Mouse (Mus musculus): ENCODE results near the gene 1700029F12Rik.

The 1700029F12Rik gene

DNA sequence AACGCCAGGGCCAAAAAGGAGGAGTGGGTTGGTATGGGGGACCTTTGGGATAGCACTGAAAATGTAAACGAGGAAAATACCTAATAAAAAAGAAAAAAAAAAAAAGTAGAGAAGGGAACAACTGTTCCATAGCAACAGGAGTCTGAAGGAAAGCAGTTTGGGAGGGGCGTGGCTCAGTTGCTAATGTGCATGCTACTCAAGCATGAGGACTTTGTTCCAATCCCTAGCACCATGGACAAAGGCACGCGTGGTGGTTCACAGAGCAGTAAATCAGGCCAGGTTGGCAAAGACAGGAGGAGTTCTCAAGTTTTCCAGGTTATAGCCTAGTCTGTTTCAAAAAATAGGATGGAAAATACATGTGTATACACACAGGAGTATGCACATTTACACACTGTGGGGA is 14.0 kb downstream of the 1700029F12Rik start:
- DNase-seq = no peak

DNA sequence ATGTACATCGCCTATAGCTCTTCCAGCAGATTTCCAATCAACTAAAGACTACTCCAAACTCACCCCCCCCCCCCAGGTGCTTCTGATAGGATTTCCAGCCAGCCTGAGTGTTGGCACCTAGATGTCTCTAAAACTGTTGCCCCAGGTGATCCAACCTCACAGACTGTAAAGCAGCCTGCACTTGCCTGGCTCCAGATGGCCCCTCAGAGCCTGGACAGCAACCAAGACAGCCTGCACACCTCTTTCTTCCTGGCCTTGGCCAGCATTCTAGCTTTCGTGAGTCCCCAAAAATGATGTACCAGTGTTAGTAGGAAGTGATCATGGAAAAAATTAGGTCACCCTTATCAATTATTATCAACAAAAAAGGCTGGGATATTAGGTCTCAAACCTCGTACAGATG is 16.5 kb downstream of the 1700029F12Rik start:
- DNase-seq = no peak

DNA sequence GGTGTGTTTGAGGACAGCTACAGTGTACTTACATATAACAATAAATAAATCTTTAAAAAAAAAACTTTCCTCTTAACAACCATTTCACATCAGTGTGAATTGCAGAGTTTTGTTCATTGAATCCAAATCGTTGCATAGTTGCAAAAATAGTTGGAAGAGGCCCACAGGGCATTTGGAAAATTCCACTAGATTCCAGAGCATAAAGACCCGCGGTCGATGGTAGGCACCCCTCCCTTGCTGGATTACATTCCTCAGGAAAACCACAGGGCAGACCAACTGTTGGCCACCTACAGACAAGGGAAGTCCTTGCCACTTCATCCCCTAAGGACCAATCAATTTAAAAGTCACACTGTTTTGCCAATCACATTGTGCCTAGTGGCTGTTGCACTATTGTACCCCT is 19.8 kb downstream of the 1700029F12Rik start:
- DNase-seq = no peak

DNA sequence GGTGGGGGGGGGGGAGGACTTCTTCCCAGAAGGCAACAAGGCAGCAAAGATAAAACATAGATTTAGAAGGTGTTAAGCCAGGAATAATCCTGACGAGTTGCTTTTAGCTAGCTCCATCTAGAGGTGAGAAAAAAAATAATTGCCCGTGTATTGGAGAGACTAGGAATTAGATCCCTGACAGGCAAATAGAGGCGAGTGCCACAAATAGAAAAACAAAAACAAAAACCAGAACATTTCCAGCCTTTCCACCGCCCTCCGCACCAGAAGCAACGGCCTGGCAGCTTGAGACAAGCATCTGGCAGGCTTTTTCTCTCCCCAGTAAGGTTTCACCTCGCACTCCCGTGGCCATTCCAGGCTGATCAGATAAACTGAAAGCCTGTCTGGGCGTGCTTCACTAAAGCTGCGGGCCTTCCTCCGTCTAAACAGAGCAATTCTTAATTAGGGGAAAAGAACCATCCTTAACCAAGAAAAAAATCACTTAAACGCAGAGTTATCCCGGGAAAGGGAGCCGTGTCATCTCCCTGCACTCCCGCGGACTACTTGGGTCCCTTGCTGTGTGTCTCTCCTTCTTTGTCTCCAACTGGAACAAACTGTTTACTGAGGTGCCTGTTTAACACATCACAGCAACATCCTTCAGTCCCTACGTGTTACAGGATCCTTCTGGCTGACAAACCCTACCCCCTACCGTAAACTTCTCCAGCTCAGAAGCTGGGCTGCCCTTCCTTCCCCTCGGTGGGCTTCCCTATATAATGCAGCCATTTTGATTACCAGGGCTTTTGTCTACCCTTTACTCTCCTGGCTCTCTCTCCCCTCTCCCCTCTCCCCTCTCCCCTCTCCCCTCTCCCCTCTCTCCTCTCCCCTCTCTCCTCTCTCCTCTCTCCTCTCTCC is 25.7 kb downstream of the 1700029F12Rik start:
- no peak for DNase-seq

DNA sequence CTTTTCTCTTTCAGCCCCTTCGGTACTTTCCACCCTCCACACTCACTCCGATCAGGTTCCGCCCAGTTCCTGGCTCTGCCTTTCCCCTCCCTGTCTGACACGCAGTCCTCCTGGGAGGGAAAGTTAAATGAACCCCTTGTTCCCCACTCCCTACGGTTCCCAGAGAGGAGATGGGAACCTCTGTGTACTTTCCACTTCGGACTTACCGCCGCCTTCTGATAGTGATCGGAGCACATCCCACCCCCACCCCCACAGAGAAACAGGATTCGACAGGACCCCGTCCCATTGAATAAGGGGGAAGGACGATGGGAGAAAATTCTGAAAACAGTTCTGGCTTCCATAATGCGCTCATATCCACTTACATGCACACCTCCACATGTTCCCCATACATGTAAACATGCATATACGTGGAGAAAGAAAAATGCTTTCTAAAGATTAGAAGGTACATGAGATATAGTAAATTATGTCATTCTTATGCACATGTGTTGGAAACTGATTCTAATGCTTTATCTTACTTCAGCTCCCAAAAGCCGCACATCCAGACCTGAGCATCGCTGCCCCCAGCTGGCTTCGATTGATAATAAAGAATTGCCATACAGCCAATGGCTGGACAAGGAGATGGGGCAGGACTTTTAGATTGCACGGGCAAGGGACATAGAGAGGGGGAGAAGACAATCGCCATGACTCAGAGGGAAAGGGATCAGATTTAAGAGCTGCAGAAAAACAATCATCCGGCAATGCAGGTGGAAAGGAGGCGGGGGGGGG is 26.5 kb downstream of the 1700029F12Rik start:
- DNase-seq = no peak

DNA sequence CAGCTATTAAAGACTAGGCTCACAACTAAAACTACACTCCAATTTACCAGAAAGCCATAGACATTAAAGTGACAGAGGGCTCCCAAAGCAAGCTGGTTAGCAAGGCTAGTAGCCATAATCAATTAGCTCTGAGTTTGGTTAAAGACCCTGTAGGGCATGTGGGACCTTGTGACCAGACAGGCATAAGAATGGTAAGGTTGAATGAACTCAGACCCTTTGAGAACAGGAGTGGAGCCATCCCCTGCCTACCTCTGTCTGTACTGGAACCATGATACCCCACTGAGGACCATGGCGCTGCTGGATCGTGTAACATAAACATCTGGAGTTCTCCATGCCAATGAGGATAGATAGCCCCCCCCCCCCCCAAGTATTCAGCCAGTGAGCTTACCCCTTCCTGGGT is 27.4 kb downstream of the 1700029F12Rik start:
- DNase-seq = no peak

DNA sequence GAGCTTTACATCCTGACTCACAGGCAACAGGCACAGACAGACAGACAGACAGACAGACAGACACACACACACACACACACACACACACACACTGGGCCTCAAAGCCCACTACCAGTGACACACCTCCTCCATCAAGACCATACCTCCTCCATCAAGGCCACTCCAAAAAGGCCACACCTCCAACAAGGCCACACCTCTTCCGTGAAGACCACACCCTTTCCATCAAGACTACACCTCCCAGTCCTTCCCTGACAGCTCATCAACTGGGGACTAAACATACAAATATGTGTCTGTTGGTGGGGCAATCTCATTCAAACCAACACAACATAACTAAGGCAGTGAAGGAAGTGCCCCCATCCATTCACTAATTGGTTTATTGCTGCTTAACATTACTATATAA is 37.1 kb downstream of the 1700029F12Rik start:
- DNase-seq = no peak

DNA sequence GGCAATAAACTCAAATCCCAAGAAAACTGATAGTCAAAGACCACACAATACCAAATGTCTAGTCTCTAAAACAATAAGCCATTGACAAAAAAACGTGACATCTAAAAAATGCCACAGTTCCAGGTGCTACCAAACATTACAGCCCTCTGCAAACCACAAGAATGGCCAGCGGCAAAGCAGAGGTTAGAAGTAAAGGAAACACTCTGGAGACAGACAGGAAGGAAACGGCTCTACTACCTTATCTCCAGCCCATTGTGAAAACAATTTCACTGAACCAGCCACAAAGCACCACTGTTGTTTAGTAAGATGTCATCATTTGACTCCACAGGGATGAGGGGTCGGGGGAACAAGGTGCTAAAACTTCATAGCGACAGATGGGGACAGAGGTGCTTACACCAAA is 38.9 kb downstream of the 1700029F12Rik start:
- peak in 1 of 2 experiments; percentile 16 for DNase-seq

DNA sequence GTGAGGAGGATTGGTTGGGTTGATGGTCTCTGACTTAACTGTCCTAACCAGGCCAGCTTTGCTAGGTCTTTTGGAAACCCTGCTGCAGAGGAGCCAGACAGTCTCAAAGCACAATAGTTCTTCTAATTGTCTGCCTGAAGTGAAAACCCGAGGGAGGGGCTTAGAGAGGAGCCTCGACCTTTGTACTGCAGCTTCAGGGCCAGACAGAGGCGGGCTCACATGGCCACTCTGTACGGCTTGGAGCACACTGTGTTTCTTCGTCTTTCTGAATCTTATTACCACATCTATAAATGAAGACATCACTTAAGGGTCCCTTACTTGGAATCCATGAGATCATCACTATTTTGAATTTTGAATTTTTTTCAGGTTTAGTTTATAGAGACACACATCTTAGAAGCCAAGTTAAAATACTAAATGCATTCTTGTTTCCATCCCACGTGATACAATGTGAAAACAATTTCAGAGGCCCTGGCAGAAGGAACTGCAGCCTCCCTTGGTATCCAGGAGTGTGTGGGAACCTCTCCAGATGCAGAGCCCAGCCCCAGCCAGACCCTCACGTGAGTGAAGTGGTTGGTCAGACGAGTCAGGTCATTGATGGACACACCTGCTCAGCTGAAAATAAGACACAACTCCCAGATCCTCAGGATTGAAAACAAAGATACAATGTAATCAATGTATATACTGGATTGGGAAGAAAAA is 40.7 kb downstream of the 1700029F12Rik start:
- no peak for DNase-seq

DNA sequence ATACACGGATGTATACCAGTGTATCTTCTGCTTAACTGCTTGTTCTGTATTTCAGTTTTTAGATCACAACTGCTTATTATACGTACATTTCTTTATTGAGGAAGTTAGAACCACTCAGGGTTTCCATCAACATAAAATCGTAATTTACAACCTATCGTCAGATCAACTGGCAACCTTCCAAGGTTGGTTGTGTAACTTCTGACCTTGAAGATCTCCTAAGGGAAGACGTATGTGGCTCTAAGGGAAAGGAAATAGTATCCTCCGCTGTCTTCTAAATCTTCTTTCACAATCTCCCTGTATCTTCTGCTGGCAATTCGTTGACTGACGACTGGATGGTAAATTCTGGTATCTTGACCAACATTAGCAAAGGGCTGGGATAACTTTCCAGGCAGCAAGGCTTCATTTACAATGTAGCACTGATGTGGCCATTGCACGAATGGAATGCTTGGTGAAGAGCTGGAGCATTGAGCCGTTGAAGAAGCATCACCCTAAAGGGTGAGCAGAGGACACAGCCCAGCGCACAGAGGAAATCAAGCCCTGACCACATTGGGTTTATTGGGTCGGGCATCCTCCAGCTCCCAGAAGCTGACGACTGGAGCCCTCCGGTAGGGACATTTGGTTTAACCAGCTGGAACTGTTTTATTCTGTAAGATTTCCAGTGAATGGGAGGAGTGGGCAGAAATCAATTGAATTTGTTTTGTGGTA is 43.4 kb downstream of the 1700029F12Rik start:
- no peak for DNase-seq

DNA sequence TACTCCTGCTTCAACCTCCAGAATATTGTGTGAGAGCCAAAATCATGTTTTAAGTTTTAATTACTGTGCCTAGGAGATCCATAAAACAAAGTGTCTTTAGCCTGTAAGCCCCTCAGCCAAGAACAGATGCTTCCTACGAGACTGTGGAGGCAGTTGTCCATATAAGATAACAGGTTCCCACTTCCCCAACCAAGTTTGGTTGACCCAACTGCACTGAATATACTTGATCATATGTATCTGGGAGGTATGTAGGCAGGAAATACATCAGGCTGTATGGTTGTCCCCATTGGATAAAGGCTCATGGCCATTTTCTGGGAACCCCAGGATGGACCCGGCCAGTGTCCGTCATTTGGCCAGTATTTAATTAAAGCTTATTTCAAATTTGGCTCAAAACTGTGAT is 44.1 kb downstream of the 1700029F12Rik start:
- DNase-seq = no peak

DNA sequence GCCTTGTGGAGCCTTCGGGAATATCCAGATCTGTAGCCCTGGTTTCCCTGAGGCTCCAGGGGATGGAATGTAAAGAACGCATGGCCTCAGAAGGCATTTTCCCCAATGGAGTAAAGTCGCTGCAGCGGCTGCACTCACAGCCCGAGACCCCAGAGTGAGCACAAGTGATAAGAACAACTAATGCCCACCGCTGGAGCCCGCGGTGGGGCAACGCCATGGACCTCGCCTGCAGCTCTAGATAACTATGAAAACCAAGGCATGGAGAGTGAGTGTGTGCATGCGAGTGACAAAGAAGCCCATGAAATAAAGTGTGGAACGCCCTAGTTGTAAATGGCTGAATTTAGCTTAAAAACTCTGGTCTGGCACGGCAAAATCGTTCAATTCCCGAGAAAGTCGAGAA is 45.0 kb downstream of the 1700029F12Rik start:
- DNase-seq = no peak

DNA sequence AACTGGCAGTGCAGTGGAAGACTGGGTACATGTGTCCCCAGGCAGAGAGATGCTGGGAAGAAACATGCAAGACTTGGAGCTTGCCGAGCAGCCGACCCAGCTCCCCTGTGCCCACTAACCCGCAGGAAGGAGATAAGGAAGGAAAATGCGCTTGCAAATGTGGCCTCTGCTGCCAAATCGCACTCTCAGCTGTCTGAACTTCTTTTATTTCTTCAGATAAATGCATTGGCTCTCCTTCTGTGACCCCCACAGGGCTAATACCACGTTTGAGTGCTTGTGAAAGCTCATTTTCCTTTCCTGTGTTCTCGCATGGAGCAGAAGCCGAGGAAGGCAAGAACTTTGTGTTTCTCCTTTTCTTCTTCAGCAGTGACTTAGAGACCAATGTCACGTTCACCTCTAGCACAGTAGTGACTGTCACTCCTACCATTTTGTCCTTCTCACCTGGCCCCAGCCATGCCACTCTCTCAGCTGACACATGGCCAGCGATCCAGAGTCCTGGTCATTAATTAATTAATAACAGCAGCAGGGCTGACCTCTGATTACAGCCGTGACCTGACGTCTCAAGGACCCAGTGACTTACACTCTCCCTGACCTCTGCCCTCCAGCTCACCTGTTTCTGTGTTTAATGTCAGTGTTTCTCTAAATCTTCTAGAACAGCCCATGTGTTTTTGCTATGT is 48.4 kb downstream of the 1700029F12Rik start:
- no peak for DNase-seq

DNA sequence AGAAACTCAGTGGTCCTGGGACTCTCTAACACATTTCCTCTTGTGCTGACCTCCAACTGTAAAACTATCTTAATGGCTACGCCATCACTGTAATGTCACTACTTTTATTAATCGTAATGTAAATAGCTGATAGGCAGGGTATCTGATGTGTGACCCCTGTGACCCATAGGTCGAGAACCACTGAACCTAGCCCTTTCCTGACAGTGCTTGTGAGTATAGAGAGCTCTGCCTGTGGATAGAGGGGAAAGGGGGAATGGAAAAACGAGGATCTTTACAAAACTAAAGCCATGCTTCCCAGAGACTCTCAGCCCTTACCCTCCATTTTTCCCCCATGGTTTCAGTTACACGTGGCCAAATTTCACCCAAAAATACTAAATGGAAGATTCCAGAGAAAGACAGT is 49.5 kb downstream of the 1700029F12Rik start:
- no peak for DNase-seq

DNA sequence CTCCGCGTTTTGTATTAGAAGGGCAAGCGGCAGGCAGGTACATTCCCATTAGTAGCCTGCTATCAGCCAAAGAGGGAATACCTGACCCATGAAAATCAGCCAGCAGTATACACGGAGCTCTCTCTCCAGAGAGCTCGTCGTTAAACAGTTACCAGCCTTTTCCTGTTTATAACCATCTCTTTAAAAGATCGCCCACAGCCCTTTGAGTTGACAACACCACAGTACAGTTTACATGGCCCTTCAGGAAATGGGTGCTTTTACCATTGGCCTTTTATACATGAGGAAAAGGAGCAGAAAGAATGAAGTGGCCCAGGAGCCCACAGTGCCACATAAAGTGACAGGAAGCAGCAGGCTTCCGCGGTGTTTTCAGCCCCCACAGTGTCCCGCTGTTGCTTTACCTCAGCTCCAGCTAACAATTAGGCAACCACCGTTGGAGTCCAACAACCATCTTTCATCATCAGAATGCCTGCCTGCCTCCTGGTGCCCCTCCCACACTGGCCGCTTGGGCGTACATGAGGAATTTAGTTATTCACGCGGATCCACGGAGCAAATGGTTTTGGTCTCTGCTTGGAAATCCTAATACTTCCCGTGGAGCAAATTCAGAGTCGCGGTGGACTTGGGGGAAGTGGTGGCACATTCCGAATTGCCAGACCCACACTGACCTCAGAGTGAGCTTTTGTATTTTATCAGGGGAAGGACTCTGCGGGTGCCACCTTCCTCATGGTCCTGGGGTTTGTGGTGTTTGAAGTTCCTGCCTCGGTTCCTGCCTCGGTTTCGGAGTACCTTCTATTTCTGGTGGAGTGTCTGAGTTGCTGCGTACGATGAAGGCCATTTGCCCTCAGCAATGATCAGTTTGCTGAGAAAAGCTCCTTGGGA is 50.7 kb downstream of the 1700029F12Rik start:
- DNase-seq = peak; percentile 16 to 24

DNA sequence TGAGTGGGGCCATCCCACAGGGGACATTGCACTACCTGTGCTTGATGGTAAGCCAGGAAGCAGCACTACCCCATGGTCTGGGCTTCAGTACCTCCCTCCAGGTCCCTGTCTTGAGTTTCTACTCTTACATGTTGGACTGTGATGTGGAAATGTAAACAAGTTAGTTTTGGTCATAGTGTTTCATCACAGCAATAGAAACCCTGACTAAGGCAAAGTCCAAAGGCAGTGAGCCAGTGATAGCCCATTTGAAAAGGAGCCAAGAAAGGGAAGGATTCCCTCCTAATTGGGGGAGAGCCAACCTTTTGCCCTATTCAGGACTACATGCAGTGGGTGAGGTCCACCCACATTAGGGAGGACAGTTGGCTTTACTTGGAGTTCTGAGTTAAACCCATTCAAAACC is 53.6 kb downstream of the 1700029F12Rik start:
- no peak for DNase-seq

DNA sequence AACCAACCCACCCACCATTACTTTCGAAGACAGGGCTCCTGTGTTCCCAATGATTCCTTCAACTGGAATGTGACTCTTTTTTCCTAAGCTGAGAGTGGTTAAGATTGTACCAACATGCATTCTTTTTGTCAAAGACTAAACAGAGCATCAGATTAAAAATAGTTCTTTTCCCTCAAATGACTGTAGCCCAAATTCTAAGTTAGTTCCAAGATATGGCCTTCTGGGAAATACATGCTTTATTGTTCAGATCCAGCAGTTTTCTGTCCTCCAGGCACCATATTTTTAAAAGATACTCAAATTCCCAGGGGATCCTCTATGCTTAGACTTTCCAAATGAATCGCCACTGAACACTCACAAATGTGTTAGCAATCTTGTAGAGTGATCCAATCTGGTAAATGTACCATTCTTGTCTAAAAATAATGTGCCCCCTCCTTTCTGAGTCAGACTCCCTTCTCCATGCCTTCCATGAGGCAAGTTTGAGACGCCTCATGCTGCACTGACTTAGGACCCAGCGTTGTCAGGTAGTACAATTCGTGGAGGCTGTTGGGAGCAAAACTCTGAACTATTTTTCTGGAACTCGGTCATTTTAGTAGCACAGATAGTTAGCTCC is 57.1 kb downstream of the 1700029F12Rik start:
- no peak for DNase-seq

DNA sequence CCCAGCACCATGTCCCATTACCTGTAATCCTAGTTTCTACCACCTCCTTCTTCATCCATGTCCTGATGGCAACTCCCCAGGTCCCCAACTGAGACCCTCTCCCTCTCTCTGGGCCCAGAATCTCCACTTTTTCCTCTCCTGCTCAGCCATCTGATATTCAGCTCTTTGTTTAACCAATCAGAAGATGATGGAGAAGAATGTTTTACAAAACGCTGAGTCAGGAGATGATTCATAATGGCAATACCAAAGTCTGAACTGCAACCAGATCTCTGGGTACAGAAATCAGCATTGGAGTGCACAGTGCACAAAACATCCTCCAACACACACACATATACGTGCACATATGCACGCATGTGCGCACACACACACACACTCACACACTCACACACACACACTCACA is 60.8 kb downstream of the 1700029F12Rik start:
- no peak for DNase-seq
